ENCODE assay signal across 8 mouse cellular contexts in the genomic region with DNA sequence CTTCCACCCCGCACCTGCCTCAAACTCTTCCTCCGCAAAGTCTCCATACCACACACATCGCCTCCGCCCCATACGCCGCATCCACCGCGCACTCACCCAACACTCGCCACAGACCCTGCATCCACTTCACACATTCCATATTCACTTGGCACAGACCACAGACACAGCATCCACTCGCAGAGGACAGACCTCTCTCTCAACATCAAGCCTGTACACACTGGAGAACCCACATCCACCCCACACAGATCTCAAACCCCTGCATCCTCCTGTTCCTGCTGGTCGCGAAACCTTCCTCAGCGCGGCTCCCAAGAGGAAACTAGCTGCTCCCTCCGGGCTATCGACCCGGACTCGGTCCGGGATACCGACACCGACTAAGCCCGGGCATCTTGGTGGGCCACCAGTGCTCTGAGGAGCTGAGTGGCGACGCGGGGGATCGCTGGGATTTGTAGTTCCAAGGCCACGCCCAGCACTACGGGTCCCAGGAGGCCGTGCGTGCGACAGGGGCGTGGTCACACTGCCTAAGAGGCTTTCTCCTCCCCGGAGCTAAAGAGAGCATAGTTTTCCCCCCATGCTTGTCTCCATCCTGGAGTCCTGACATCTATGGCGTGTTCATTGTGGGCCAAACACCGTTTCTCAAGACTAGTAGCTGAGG. TPM values are rescaled to one million over a fixed set of nuclear protein-coding genes. Genes with fewer than 3 reads are reported as not detected.
A peak's percentile ranks its signal among the peaks of the same experiment; 100 is the strongest.
DNase-seq lines count a peak whose midpoint lies in the region; ATAC-seq and TF ChIP-seq lines count a peak whose summit lies in the region.

No protein-coding gene starts in this region.

- no peak overlapping the region for H3K27ac ChIP-seq in CH12.LX (ENCODE audit: insufficient read depth, low read depth)
- H3K27ac ChIP-seq in forebrain, embryonic 10.5 days, result peak overlapping the region; percentile 87
- no peak overlapping the region for H3K27ac ChIP-seq in heart, embryonic 15.5 days
- H3K27ac ChIP-seq in liver, embryonic 12.5 days, result no peak overlapping the region
- no peak overlapping the region; the same call in 1 of the 2 replicates for H3K27ac ChIP-seq in stomach, embryonic 14.5 days (ENCODE audit: low read length)

- peak overlapping the region; percentile 68 to 90 (median 80) for H3K4me3 ChIP-seq in CH12.LX (replicated peaks in 1 of 3; ENCODE audit: low read depth in 2 of 3, low read length in 2 of 3, poor library complexity in 1 of 3)
- peak overlapping the region; percentile 85 for H3K4me3 ChIP-seq in forebrain, embryonic 10.5 days
- peak overlapping the region; percentile 77 for H3K4me3 ChIP-seq in heart, embryonic 15.5 days
- peak overlapping the region; percentile 61 for H3K4me3 ChIP-seq in liver, embryonic 12.5 days
- H3K4me3 ChIP-seq in stomach, embryonic 14.5 days (ENCODE audit: low read depth, low read length), result peak overlapping the region; percentile 75

- in situ Hi-C loops in CH12.LX (cut with MboI; ENCODE audit: low pct_ligation_motif_present, low pct_unique_long_range_greater_than_20kb, low sequenced_read_pairs), result loop anchor here (25.0 kb wide), 1 partner anchor 699 kb away; no protein-coding TSS in a partner anchor

- H3K36me3 ChIP-seq in CH12.LX (replicated peaks in 1 of 2; ENCODE audit: control insufficient read depth in 1 of 2, insufficient read depth in 1 of 2, low read length in 1 of 2), result no peaks in the 10 kb centered on the region
- H3K36me3 ChIP-seq in forebrain, embryonic 10.5 days (replicated peaks), result no peaks in the 10 kb centered on the region
- no peaks in the 10 kb centered on the region for H3K36me3 ChIP-seq in heart, embryonic 15.5 days
- H3K36me3 ChIP-seq in liver, embryonic 12.5 days, result no peaks in the 10 kb centered on the region
- no peaks in the 10 kb centered on the region for H3K36me3 ChIP-seq in stomach, embryonic 14.5 days (ENCODE audit: control insufficient read depth, insufficient read depth, low read length)

- TF ChIP-seq POLR2A in CH12.LX (IDR thresholded peaks at IDR 0.05; ENCODE audit: low read depth, low read length), result peak; percentile 72

- no peak for TF ChIP-seq CTCF in CH12.LX (conservative IDR thresholded peaks at IDR 0.05 in 1 of 2, IDR thresholded peaks at IDR 0.05 in 1 of 2; ENCODE audit: low read depth in 2 of 2, low read length in 2 of 2)

- TF ChIP-seq RAD21 in CH12.LX (IDR thresholded peaks at IDR 0.05; ENCODE audit: low read depth, low read length), result no peak

- ATAC-seq in heart, embryonic 15.5 days (replicated peaks; ENCODE audit: insufficient number of reproducible peaks, insufficient read depth, low FRiP score, low read depth), result peak; percentile 96
- peak; percentile 96 for ATAC-seq in liver, embryonic 12.5 days
- peak; percentile 95 for ATAC-seq in stomach, embryonic 14.5 days (ENCODE audit: insufficient number of reproducible peaks, insufficient read depth, low FRiP score, low read depth)

- H3K27me3 ChIP-seq in CH12.LX (replicated peaks), result peaks cover 12% of the 10 kb centered on the region
- peaks cover 10% of the 10 kb centered on the region; the same call in 1 of the 2 replicates for H3K27me3 ChIP-seq in forebrain, embryonic 10.5 days (ENCODE audit: poor library complexity, severe bottlenecking)
- no peaks in the 10 kb centered on the region for H3K27me3 ChIP-seq in heart, embryonic 15.5 days
- H3K27me3 ChIP-seq in liver, embryonic 12.5 days (replicated peaks), result peaks cover 12% of the 10 kb centered on the region; the same call in 1 of the 2 replicates
- no peaks in the 10 kb centered on the region for H3K27me3 ChIP-seq in stomach, embryonic 14.5 days (ENCODE audit: control insufficient read depth, insufficient read depth, low read length)

- dilution Hi-C loops in CH12.LX (cut with MboI; ENCODE audit: extremely low pct_ligation_motif_present, extremely low pct_unique_long_range_greater_than_20kb, low sequenced_read_pairs), result no loop called here

- under 1% methylated on average over 35 of the region's 35 CpGs for WGBS in forebrain, embryonic 10.5 days
- WGBS in heart, embryonic 15.5 days, result under 1% methylated on average over 35 of the region's 35 CpGs
- WGBS in liver, embryonic 12.5 days (ENCODE audit: insufficient replicate concordance), result 2% methylated on average over 35 of the region's 35 CpGs
- WGBS in stomach, embryonic 14.5 days, result under 1% methylated on average over 35 of the region's 35 CpGs

- peak; percentile 92 for DNase-seq in CH12.LX (ENCODE audit: extremely low read depth)
- peak; percentile 88 for DNase-seq in c-Kit-positive CD71-negative TER-119-negative erythroid progenitor cells, embryonic 14.5 days (ENCODE audit: low read depth)
- DNase-seq in forebrain, embryonic 10.5 days (ENCODE audit: extremely low spot score, low spot score), result peak; percentile 90
- peak; percentile 93 for DNase-seq in kidney, postnatal 14 days
- peak; percentile 73 to 84 for DNase-seq in natural killer cell, adult 2 months (ENCODE audit: low spot score in 2 of 2)

- peak overlapping the region; percentile 75 for H3K9ac ChIP-seq in CH12.LX (ENCODE audit: insufficient read depth, low read depth)
- H3K9ac ChIP-seq in heart, embryonic 15.5 days, result peak overlapping the region; percentile 79
- H3K9ac ChIP-seq in liver, embryonic 12.5 days, result peak overlapping the region; percentile 61
- peak overlapping the region; percentile 69 for H3K9ac ChIP-seq in stomach, embryonic 14.5 days (replicated peaks; ENCODE audit: low read depth, low read length)

- peaks cover 6% of the 10 kb centered on the region for H3K9me3 ChIP-seq in CH12.LX (replicated peaks; ENCODE audit: low read length)
- no peaks in the 10 kb centered on the region for H3K9me3 ChIP-seq in forebrain, embryonic 10.5 days
- H3K9me3 ChIP-seq in heart, embryonic 15.5 days (replicated peaks), result no peaks in the 10 kb centered on the region
- no peaks in the 10 kb centered on the region for H3K9me3 ChIP-seq in liver, embryonic 12.5 days (replicated peaks)
- H3K9me3 ChIP-seq in stomach, embryonic 14.5 days (ENCODE audit: control insufficient read depth, low read depth, low read length), result no peaks in the 10 kb centered on the region

- H3K4me1 ChIP-seq in CH12.LX (ENCODE audit: control insufficient read depth in 1 of 2, insufficient read depth in 2 of 2), result peaks cover 0 to 13% of the 10 kb centered on the region in 2 experiments; a peak in 2 of 4 replicates
- H3K4me1 ChIP-seq in forebrain, embryonic 10.5 days, result peaks cover 27% of the 10 kb centered on the region
- peaks cover 9% of the 10 kb centered on the region for H3K4me1 ChIP-seq in heart, embryonic 15.5 days (replicated peaks)
- H3K4me1 ChIP-seq in liver, embryonic 12.5 days, result peaks cover 18% of the 10 kb centered on the region
- H3K4me1 ChIP-seq in stomach, embryonic 14.5 days (ENCODE audit: control insufficient read depth, insufficient read depth, low read length), result peaks cover 10% of the 10 kb centered on the region; the same call in 1 of the 2 replicates

- no peak for TF ChIP-seq EP300 in CH12.LX (IDR thresholded peaks at IDR 0.05; ENCODE audit: low read length)

- H3K4me2 ChIP-seq in CH12.LX (ENCODE audit: insufficient read depth, low read depth, poor library complexity, severe bottlenecking), result peak overlapping the region; percentile 60
- peak overlapping the region; percentile 94 for H3K4me2 ChIP-seq in heart, embryonic 15.5 days
- H3K4me2 ChIP-seq in liver, embryonic 12.5 days, result peak overlapping the region; percentile 80
- peak overlapping the region; percentile 88 for H3K4me2 ChIP-seq in stomach, embryonic 14.5 days (replicated peaks; ENCODE audit: low read depth, low read length)

- no peaks in the 10 kb centered on the region for H3K79me2 ChIP-seq in CH12.LX (replicated peaks; ENCODE audit: control insufficient read depth, extremely low read depth, insufficient read depth, poor library complexity, severe bottlenecking)

TF ChIP-seq in CH12.LX, 34 proteins besides CTCF, POLR2A, EP300 and RAD21 (continues in another document):
- TF ChIP-seq ZC3H11A (IDR thresholded peaks at IDR 0.05; ENCODE audit: low read depth, low read length) (no peak), CHD1 (IDR thresholded peaks at IDR 0.05; ENCODE audit: low read depth, low read length) (no peak), MAX (IDR thresholded peaks at IDR 0.05; ENCODE audit: low read length) (no peak), ZNF384 (IDR thresholded peaks at IDR 0.05; ENCODE audit: low read depth, low read length) (no peak), BHLHE40 (IDR thresholded peaks at IDR 0.05; ENCODE audit: low read depth, low read length) (no peak), NELFE (IDR thresholded peaks at IDR 0.05; ENCODE audit: low read depth, low read length) (peak; percentile 69), RCOR1 (conservative IDR thresholded peaks at IDR 0.05; ENCODE audit: low read depth, low read length) (no peak), ZMIZ1 (IDR thresholded peaks at IDR 0.05; ENCODE audit: low read depth, low read length) (no peak), KAT2A (IDR thresholded peaks at IDR 0.05; ENCODE audit: insufficient replicate concordance, low read length) (peak; percentile 78; the same call in 1 of the 2 replicates), SIN3A (IDR thresholded peaks at IDR 0.05; ENCODE audit: low read length) (0 out of 2 replicates have a peak, but pooled peaks have one; percentile 26), TBP (conservative IDR thresholded peaks at IDR 0.05; ENCODE audit: low read depth, low read length) (0 out of 2 replicates have a peak, but pooled peaks have one; percentile 62), NRF1 (IDR thresholded peaks at IDR 0.05; ENCODE audit: low read depth, low read length) (peak; percentile 23; the same call in 1 of the 2 replicates), TCF12 (IDR thresholded peaks at IDR 0.05; ENCODE audit: low read depth, low read length) (peak; percentile 67; the same call in 1 of the 2 replicates)

RNA-seq across cellular contexts. Expression of a gene that starts 5.9 kb away (rescaled TPM):
- total RNA-seq in CH12.LX (2012; rRNA removed), result 6.0 and 7.1 TPM in 2 replicates
- total RNA-seq in CH12.LX (2014; rRNA removed), result 7.0 and 8.8 TPM in 2 replicates
- 7.8 and 9.1 TPM in 2 replicates for polyA plus RNA-seq in CH12.LX (2012; ENCODE audit: insufficient read length, low read depth)
- 10.4 and 11.1 TPM in 2 replicates for polyA plus RNA-seq in forebrain, embryonic 10.5 days (2016; fragmentation: Nextera tagmentation; extraction: Ambion mirVana)
- polyA plus RNA-seq in heart, embryonic 15.5 days (2015; fragmentation: Nextera tagmentation; extraction: Ambion mirVana), result 4.3 and 4.6 TPM in 2 replicates
- 5.0 and 6.3 TPM in 2 replicates for polyA plus RNA-seq in liver, embryonic 12.5 days (2016; fragmentation: Nextera tagmentation; extraction: Ambion mirVana)
- polyA plus RNA-seq in stomach, embryonic 14.5 days (2014; fragmentation: Nextera tagmentation; extraction: Ambion mirVana), result 5.7 and 7.9 TPM in 2 replicates

RNA-seq across cellular contexts. Expression of a gene that starts 18.9 kb away (rescaled TPM):
- total RNA-seq in CH12.LX (2012; rRNA removed) (11.2 and 12.5 TPM in 2 replicates), CH12.LX (2014; rRNA removed) (8.2 and 9.2 TPM in 2 replicates)
- 15.3 and 18.7 TPM in 2 replicates for polyA plus RNA-seq in CH12.LX (2012; ENCODE audit: insufficient read length, low read depth)
- polyA plus RNA-seq in forebrain, embryonic 10.5 days (2016; fragmentation: Nextera tagmentation; extraction: Ambion mirVana), result 4.9 and 5.4 TPM in 2 replicates
- 5.0 and 5.6 TPM in 2 replicates for polyA plus RNA-seq in heart, embryonic 15.5 days (2015; fragmentation: Nextera tagmentation; extraction: Ambion mirVana)
- polyA plus RNA-seq in liver, embryonic 12.5 days (2016; fragmentation: Nextera tagmentation; extraction: Ambion mirVana), result 7.7 and 8.0 TPM in 2 replicates
- 6.2 and 6.4 TPM in 2 replicates for polyA plus RNA-seq in stomach, embryonic 14.5 days (2014; fragmentation: Nextera tagmentation; extraction: Ambion mirVana)
